Mouse (Mus musculus) lung, postnatal 0 days (tissue): ENCODE measurements at regions not wholly inside any gene's neighbourhood (a gene's known extent, or its start where the extent isn't known, plus 50 kb on each side); places are given as distances from the start of the nearest gene placed in this dataset.

ENCODE experiments used
- CTCF ChIP-seq: IDR thresholded peaks from 2 replicates; pipeline ENCODE4 v1.5.1; 2016; ENCODE audit warnings: antibody characterized with exemption, mild to moderate bottlenecking
- EP300 ChIP-seq: IDR thresholded peaks from 2 replicates; pipeline ENCODE4 v1.6.1; 2016; ENCODE audit warnings: antibody characterized with exemption, mild to moderate bottlenecking, control low read depth

GRCm38 (mm10) chr3:140957666-140958065 lies 254.5 kb downstream of the Pdha2 start:
- no peak for TF ChIP-seq EP300
- no peak for TF ChIP-seq CTCF
